In the genomic region with DNA sequence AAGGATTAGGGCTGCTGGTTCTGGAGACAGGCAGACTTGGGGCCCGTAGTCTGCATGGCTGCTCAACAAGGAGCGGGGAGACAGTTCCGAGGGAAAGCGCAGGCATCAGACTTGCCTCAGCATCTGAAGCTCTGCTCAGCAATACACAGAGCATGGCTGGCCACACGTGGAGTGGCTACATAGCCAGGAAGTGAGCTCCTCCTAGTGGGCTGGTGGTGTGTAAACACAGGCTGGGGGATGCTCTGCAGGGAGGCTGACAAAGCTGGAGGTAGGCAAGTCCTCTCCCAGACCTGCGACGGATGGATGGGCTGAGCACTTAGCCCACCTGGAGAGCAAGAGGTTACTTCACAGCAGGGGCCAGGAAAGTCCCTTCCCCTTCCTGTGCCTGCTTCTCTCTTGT, we compare ENCODE assay signal across 10 mouse cellular contexts. TPM values are rescaled to one million over a fixed set of nuclear protein-coding genes. Genes with fewer than 3 reads are reported as not detected.
DNase-seq lines count a peak whose midpoint lies in the region; ATAC-seq lines count a peak whose summit lies in the region.
"Had no signal": no experiment of that assay in that cellular context is flagged by ENCODE, and none has a peak within 500 bp of the region (broad histone marks: within the 10 kb centered on the region; RNA-seq: fewer than 3 reads in every experiment).

No protein-coding gene starts in this region.

- no peak overlapping the region for H3K9ac ChIP-seq in forebrain, embryonic 16.5 days (replicated peaks; ENCODE audit: low read depth, low read length)
- H3K9ac ChIP-seq: limb, embryonic 15.5 days had no signal

- no peak overlapping the region for H3K27ac ChIP-seq in forebrain, embryonic 16.5 days (ENCODE audit: low read length)
- H3K27ac ChIP-seq: limb, embryonic 15.5 days had no signal

- H3K4me1 ChIP-seq in forebrain, embryonic 16.5 days (replicated peaks; ENCODE audit: control insufficient read depth, insufficient read depth, low read length): peaks cover 11% of the 10 kb centered on the region

- no peak overlapping the region for H3K4me2 ChIP-seq in forebrain, embryonic 16.5 days (ENCODE audit: low read length)
- H3K4me2 ChIP-seq: limb, embryonic 15.5 days had no signal

- H3K27me3 ChIP-seq in forebrain, embryonic 16.5 days (replicated peaks; ENCODE audit: control insufficient read depth, insufficient read depth, low read length): no peaks in the 10 kb centered on the region
- H3K27me3 ChIP-seq: limb, embryonic 15.5 days had no signal

- peak; percentile 41; the same call in 1 of the 2 replicates for ATAC-seq in forebrain, embryonic 16.5 days
- 0 out of 2 replicates have a peak, but pooled peaks have one; percentile 34 for ATAC-seq in megakaryocyte, adult 5-6 weeks (ENCODE audit: poor library complexity, severe bottlenecking)

- no peak overlapping the region for H3K4me3 ChIP-seq in forebrain, embryonic 16.5 days (replicated peaks; ENCODE audit: low read length)
- H3K4me3 ChIP-seq: erythroblast, embryonic 14.5 days; limb, embryonic 15.5 days had no signal

- WGBS in forebrain, embryonic 16.5 days: 26% methylated on average over 7 of the region's 7 CpGs

- DNase-seq in layer of hippocampus, adult 11-12 months (ENCODE audit: low spot score): peak; percentile 62
- DNase-seq in layer of hippocampus, adult 9-10 months (ENCODE audit: low spot score): no peak
- peak; percentile 16 for DNase-seq in adipocyte (ENCODE audit: low spot score)
- peak; percentile 45 to 70 for DNase-seq in kidney, postnatal 36 days
- peak; percentile 63 for DNase-seq in right cerebral cortex, postnatal 25 days
- no peak for DNase-seq in urinary bladder, postnatal 10 days (ENCODE audit: low spot score)

- no peaks in the 10 kb centered on the region for H3K9me3 ChIP-seq in forebrain, embryonic 16.5 days (ENCODE audit: control insufficient read depth, low read length)
- H3K9me3 ChIP-seq: limb, embryonic 15.5 days had no signal

- no peaks in the 10 kb centered on the region for H3K36me3 ChIP-seq in forebrain, embryonic 16.5 days (ENCODE audit: control insufficient read depth, insufficient read depth)
- H3K36me3 ChIP-seq: limb, embryonic 15.5 days had no signal

RNA-seq across cellular contexts. Expression of a gene that starts 31.3 kb away (rescaled TPM):
- polyA plus RNA-seq in forebrain, embryonic 16.5 days (2015; fragmentation: Nextera tagmentation; extraction: Ambion mirVana): 0.29 and 0.70 TPM in 2 replicates
- 59.2 and 61.2 TPM in 2 replicates for total RNA-seq in megakaryocyte, adult 5-6 weeks (2015)
- 223 and 227 TPM in 2 replicates for total RNA-seq in megakaryocyte, adult 5-6 weeks (2017)

RNA-seq across cellular contexts. Expression of a gene that starts 44.2 kb away (rescaled TPM):
- 553 and 582 TPM in 2 replicates for polyA plus RNA-seq in forebrain, embryonic 16.5 days (2015; fragmentation: Nextera tagmentation; extraction: Ambion mirVana)
- total RNA-seq in megakaryocyte, adult 5-6 weeks (2015): 22.5 and 28.9 TPM in 2 replicates
- total RNA-seq in megakaryocyte, adult 5-6 weeks (2017): 17.9 and 20.4 TPM in 2 replicates

Comparison
In these comparisons a context has a peak if more than half of its experiments do, and no peak if none do; other contexts are left out.
1. DNase-seq: peak in layer of hippocampus, adult 11-12 months (single experiment), adipocyte (single experiment), kidney, postnatal 36 days (2 of 2) and right cerebral cortex, postnatal 25 days (single experiment); none in layer of hippocampus, adult 9-10 months (single experiment) and urinary bladder, postnatal 10 days (single experiment).